Mouse (Mus musculus) lung, postnatal 0 days (tissue): ENCODE data around the gene Eepd1. TPM values are rescaled to one million over a fixed set of nuclear protein-coding genes. Genes with fewer than 3 reads are reported as not detected.

Source experiments
- ATAC-seq: fragments of 200-750 bp; cut with Nextera tagmentation; 2 replicates; pipeline ENCODE4 v1.8.0; 2017; ENCODE audit warnings: moderate library complexity
- DNase-seq: peaks from one replicate; pipeline ENCODE4 v3.0.0-alpha.2; 2016; ENCODE audit warnings: low spot score
- H3K27ac ChIP-seq: fragments of 300-500 bp; sonication (generic); 2 replicates; pipeline ENCODE4 v1.5.1; 2014; ENCODE audit warnings: antibody characterized with exemption, mild to moderate bottlenecking, low read length, mixed read lengths
- H3K27me3 ChIP-seq: fragments of 300-500 bp; sonication (generic); replicated peaks from 2 replicates; pipeline ENCODE4 v1.6.1; 2014; ENCODE audit warnings: low read length, mixed read lengths; ENCODE audit not compliant: insufficient read depth
- H3K36me3 ChIP-seq: fragments of 300-500 bp; sonication (generic); 2 replicates; pipeline ENCODE4 v1.6.1; 2014; ENCODE audit warnings: low read length, mixed read lengths; ENCODE audit not compliant: insufficient read depth
- H3K4me1 ChIP-seq: fragments of 300-500 bp; sonication (generic); 2 replicates; pipeline ENCODE4 v1.6.1; 2014; ENCODE audit warnings: antibody characterized with exemption, low read depth, low read length, mixed read lengths; ENCODE audit not compliant: insufficient read depth
- H3K4me2 ChIP-seq: fragments of 300-500 bp; sonication (generic); replicated peaks from 2 replicates; pipeline ENCODE4 v1.6.1; 2014; ENCODE audit warnings: low read depth, mild to moderate bottlenecking, low read length, moderate library complexity, mixed read lengths
- H3K4me3 ChIP-seq: fragments of 300-500 bp; sonication (generic); 2 replicates; pipeline ENCODE4 v1.5.1; 2014; ENCODE audit warnings: low read depth, low read length
- H3K9ac ChIP-seq: fragments of 300-500 bp; sonication (generic); replicated peaks from 2 replicates; pipeline ENCODE4 v1.6.1; 2014; ENCODE audit warnings: low read depth, mild to moderate bottlenecking
- H3K9me3 ChIP-seq: fragments of 300-500 bp; sonication (generic); 2 replicates; pipeline ENCODE4 v1.6.1; 2016; ENCODE audit warnings: low read length, mixed read lengths
- CTCF ChIP-seq: IDR thresholded peaks from 2 replicates; pipeline ENCODE4 v1.5.1; 2016; ENCODE audit warnings: antibody characterized with exemption, mild to moderate bottlenecking
- EP300 ChIP-seq: IDR thresholded peaks from 2 replicates; pipeline ENCODE4 v1.6.1; 2016; ENCODE audit warnings: antibody characterized with exemption, mild to moderate bottlenecking, control low read depth
- WGBS: fragments of 180-500 bp; shearing (Covaris S2); extraction: QIAGEN DNeasy Blood & Tissue Kit; methylation state at CpG from one replicate; pipeline ENCODE4 v1.1.7; 2014; 5-methylcytosine and 5-hydroxymethylcytosine counted together
- polyA plus RNA-seq: library from polyadenylated mRNA; unstranded; fragments of >200 nt; fragmentation: Nextera tagmentation; extraction: Ambion mirVana; gene quantifications from 2 replicates; pipeline ENCODE4 v1.2.1, GENCODE M21; 2015

The Eepd1 gene
- polyA plus RNA-seq, 1 experiment from 2014 or later = 19.2 TPM

- DNase-seq = peak; percentile 61
- Histone ChIP-seq H3K27ac (no peak overlapping the region), H3K4me3 (no peak overlapping the region), H3K4me2 (no peak overlapping the region), H3K4me1 (no peaks in the 10 kb centered on the region; the same call in 1 of the 2 replicates), H3K9ac (no peak overlapping the region), H3K9me3 (no peaks in the 10 kb centered on the region), H3K27me3 (no peaks in the 10 kb centered on the region), H3K36me3 (no peaks in the 10 kb centered on the region)
- ATAC-seq = peak; percentile 36; the same call in 1 of the 2 replicates
- no peak for TF ChIP-seq CTCF
- 64% methylated on average over 2 of the region's 2 CpGs for WGBS
These were observed 31.7 kb downstream of the Eepd1 start for GRCm38 (mm10) chr9:25513050-25513449.

- Histone ChIP-seq H3K4me1 (no peaks in the 10 kb centered on the region; the same call in 1 of the 2 replicates), H3K4me3 (no peak overlapping the region), H3K27me3 (no peaks in the 10 kb centered on the region), H3K27ac (no peak overlapping the region), H3K4me2 (no peak overlapping the region), H3K9me3 (no peaks in the 10 kb centered on the region), H3K36me3 (no peaks in the 10 kb centered on the region), H3K9ac (no peak overlapping the region)
- DNase-seq (peak; percentile 29), ATAC-seq (peak; percentile 26; the same call in 1 of the 2 replicates)
- WGBS = 53% methylated on average over 3 of the region's 3 CpGs
- no peak for TF ChIP-seq EP300
- TF ChIP-seq CTCF = no peak
These were observed 32.2 kb downstream of the Eepd1 start for GRCm38 (mm10) chr9:25513556-25513955.

- DNase-seq = no peak
- Histone ChIP-seq H3K9ac (no peak overlapping the region), H3K4me1 (no peaks in the 10 kb centered on the region; the same call in 1 of the 2 replicates), H3K4me2 (no peak overlapping the region), H3K4me3 (no peak overlapping the region), H3K36me3 (no peaks in the 10 kb centered on the region), H3K27me3 (no peaks in the 10 kb centered on the region), H3K27ac (no peak overlapping the region), H3K9me3 (no peaks in the 10 kb centered on the region)
- no peak for TF ChIP-seq EP300
- no peak for TF ChIP-seq CTCF
- no peak for ATAC-seq
- 57% methylated on average over 7 of the region's 7 CpGs for WGBS
These were observed 35.3 kb downstream of the Eepd1 start for GRCm38 (mm10) chr9:25516640-25517039.

GRCm38 (mm10) chr9:25517982-25518381 lies 36.6 kb downstream of the Eepd1 start:
- Histone ChIP-seq H3K27me3 (no peaks in the 10 kb centered on the region), H3K4me1 (no peaks in the 10 kb centered on the region; the same call in 1 of the 2 replicates), H3K9ac (no peak overlapping the region), H3K4me3 (no peak overlapping the region), H3K4me2 (no peak overlapping the region), H3K27ac (no peak overlapping the region), H3K36me3 (no peaks in the 10 kb centered on the region), H3K9me3 (no peaks in the 10 kb centered on the region)
- DNase-seq (peak; percentile 23), ATAC-seq (peak; percentile 54)
- TF ChIP-seq CTCF (no peak), EP300 (no peak)
- 67% methylated on average over 4 of the region's 4 CpGs for WGBS

GRCm38 (mm10) chr9:25519193-25519592 lies 37.8 kb downstream of the Eepd1 start:
- DNase-seq = no peak
- no peaks in the 10 kb centered on the region for H3K9me3 ChIP-seq
- no peaks in the 10 kb centered on the region for H3K4me1 ChIP-seq
- 0 out of 2 replicates have a peak, but pooled peaks have one; percentile 12 for ATAC-seq
- H3K27ac ChIP-seq = no peak overlapping the region
- 61% methylated on average over 6 of the region's 6 CpGs for WGBS
- H3K4me3 ChIP-seq = no peak overlapping the region
- no peaks in the 10 kb centered on the region for H3K36me3 ChIP-seq
- no peak overlapping the region for H3K9ac ChIP-seq
- H3K4me2 ChIP-seq = no peak overlapping the region
- TF ChIP-seq EP300 (no peak), CTCF (no peak)
- H3K27me3 ChIP-seq = no peaks in the 10 kb centered on the region

GRCm38 (mm10) chr9:25520826-25521225 lies 39.5 kb downstream of the Eepd1 start:
- H3K4me3 ChIP-seq = no peak overlapping the region
- H3K36me3 ChIP-seq = no peaks in the 10 kb centered on the region
- no peak for TF ChIP-seq CTCF
- TF ChIP-seq EP300 = no peak
- no peaks in the 10 kb centered on the region for H3K9me3 ChIP-seq
- no peak overlapping the region for H3K4me2 ChIP-seq
- H3K27me3 ChIP-seq = no peaks in the 10 kb centered on the region
- H3K4me1 ChIP-seq = no peaks in the 10 kb centered on the region
- ATAC-seq (no peak), DNase-seq (no peak)
- no peak overlapping the region for H3K27ac ChIP-seq
- 84% methylated on average over 7 of the region's 7 CpGs for WGBS
- no peak overlapping the region for H3K9ac ChIP-seq

- no peaks in the 10 kb centered on the region for H3K36me3 ChIP-seq
- H3K4me1 ChIP-seq = no peaks in the 10 kb centered on the region
- no peak overlapping the region for H3K4me2 ChIP-seq
- DNase-seq = no peak
- no peak for ATAC-seq
- H3K9me3 ChIP-seq = no peaks in the 10 kb centered on the region
- no peak overlapping the region for H3K4me3 ChIP-seq
- WGBS = 85% methylated on average over 2 of the region's 2 CpGs
- TF ChIP-seq EP300 (no peak), CTCF (no peak)
- H3K27ac ChIP-seq = no peak overlapping the region
- no peaks in the 10 kb centered on the region for H3K27me3 ChIP-seq
- no peak overlapping the region for H3K9ac ChIP-seq
These were observed 40.5 kb downstream of the Eepd1 start for GRCm38 (mm10) chr9:25521825-25522224.
